Mouse (Mus musculus) megakaryocyte, embryonic 14.5 days (primary cell): Measurements from ENCODE around the gene Lrrn4cl. TPM values are rescaled to one million over a fixed set of nuclear protein-coding genes. Genes with fewer than 3 reads are reported as not detected.
"Not testable (repeated sequence)": the region's sequence is repeated elsewhere in the genome, so short reads cannot be mapped to it uniquely, and the experiment has no call there.

Experiments
- H3K27me3 ChIP-seq: replicated peaks from 2 replicates; pipeline ENCODE3; 2012; ENCODE audit warnings: inconsistent platforms
- H3K36me3 ChIP-seq: replicated peaks from 2 replicates; pipeline ENCODE3; 2012; ENCODE audit warnings: low read length, inconsistent platforms, mixed read lengths
- H3K4me1 ChIP-seq: 2 replicates; pipeline ENCODE4 v1.6.1; 2012; ENCODE audit warnings: inconsistent platforms
- H3K4me3 ChIP-seq: replicated peaks from 2 replicates; pipeline ENCODE3; 2012; ENCODE audit warnings: moderate library complexity, mild to moderate bottlenecking, inconsistent platforms
- H3K9me3 ChIP-seq: 2 replicates; pipeline ENCODE4 v1.6.1; 2012; ENCODE audit warnings: inconsistent platforms
- FLI1 ChIP-seq: IDR thresholded peaks from 2 replicates; pipeline ENCODE4 v1.6.1; 2012; ENCODE audit warnings: low read length, inconsistent platforms, mixed read lengths
- GATA1 ChIP-seq: IDR thresholded peaks from 3 replicates; pipeline ENCODE4 v1.6.1; 2012; ENCODE audit warnings: mixed read lengths, low read length, inconsistent platforms, borderline replicate concordance
- polyA plus RNA-seq: library from polyadenylated mRNA; stranded (reverse); fragments of >175 nt; gene quantifications from 2 replicates; pipeline ENCODE4 v1.2.3, GENCODE M21; 2012; ENCODE audit warnings: low replicate concordance; ENCODE audit not compliant: insufficient read depth

The Lrrn4cl gene
- polyA plus RNA-seq, 1 experiment = 0.23 TPM

DNA sequence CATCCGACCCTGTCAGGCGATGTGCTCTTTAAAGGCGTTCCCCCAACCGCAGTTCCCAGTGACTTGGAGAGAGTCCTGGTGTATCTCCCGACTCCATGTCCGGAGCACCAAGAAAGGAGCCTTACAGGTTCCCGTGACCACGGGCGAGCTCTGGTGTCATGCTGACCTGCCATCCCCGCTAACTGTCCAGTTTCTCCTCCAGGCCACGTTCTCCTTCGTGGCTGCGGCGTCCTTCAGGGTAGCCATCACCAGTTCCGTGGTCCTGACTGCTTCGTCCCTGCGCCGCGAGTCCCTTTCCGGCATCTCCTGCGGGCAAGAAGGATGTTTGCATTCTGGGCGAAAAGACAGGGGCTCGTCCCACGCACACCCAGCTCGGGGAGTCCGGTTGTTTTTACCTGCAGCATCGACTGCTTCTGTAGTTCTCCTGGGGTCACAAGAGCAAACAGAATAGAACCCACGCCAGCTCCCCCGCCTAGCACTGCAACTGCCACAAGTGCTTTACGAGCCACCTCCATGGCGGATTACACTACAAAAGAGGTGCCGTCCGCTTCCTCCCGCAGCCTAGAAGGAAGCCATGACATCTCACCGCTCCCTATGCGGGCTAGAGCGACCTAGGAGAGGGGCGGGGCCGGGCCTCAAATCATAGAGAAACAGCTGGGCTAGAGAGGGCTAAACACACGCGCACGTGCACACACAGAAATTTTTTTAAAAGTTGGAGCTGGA is 29.9 kb downstream of the Lrrn4cl start, which contains the start of gene Uqcc3:
Uqcc3 (minus strand) TSS at position 613 of the 723 bp plus-strand sequence.
- Histone ChIP-seq H3K9me3 (no peaks in the 10 kb centered on the region), H3K4me1 (peaks cover 32% of the 10 kb centered on the region), H3K27me3 (no peaks in the 10 kb centered on the region), H3K4me3 (peak within 1 kb of the TSS; percentile 100), H3K36me3 (peaks cover 39% of the 10 kb centered on the region)
- TF ChIP-seq GATA1 = no peak
- no peak for TF ChIP-seq FLI1

DNA sequence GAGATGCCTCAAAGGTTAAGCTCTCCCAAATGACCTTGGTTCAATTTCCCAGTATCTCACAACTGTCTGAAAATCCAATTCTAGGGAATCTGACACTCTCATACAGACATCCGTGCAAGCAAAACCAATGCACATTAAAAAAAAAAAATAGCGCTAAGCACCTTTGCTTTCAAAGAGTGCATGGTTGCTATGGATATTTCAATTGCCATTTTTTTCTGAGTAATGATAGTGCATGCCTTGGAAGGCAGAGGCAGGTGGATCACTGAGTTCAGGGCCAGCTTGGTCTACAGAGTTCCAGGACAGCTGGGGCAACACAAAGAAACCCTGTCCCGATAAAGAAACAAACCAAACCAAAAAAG is 30.4 kb downstream of the Lrrn4cl start:
- H3K4me3 ChIP-seq = peak overlapping the region; percentile 100

GRCm38 (mm10) chr19:8883616-8884015 is 33.0 kb downstream of the Lrrn4cl start, which contains the start of the genes Lbhd1 and Gm49403:
Gene Lbhd1 (plus strand): TSS chr19:8883732.
Gene Gm49403 (plus strand): TSS chr19:8883930.
- H3K27me3 ChIP-seq = no peaks in the 10 kb centered on the region
- no peak within 1 kb of the TSS for H3K4me3 ChIP-seq
- TF ChIP-seq FLI1 = no peak
- no peak for TF ChIP-seq GATA1
- peaks cover 41% of the 10 kb centered on the region for H3K4me1 ChIP-seq
- H3K36me3 ChIP-seq = peaks cover 9% of the 10 kb centered on the region
- no peaks in the 10 kb centered on the region for H3K9me3 ChIP-seq

More for the DNA sequence above, 30.4 kb downstream of the Lrrn4cl start:
- Histone ChIP-seq H3K9me3 (no peaks in the 10 kb centered on the region), H3K36me3 (peaks cover 33% of the 10 kb centered on the region), H3K27me3 (no peaks in the 10 kb centered on the region), H3K4me1 (peaks cover 32% of the 10 kb centered on the region)
- TF ChIP-seq FLI1 (no peak), GATA1 (no peak)

- peaks cover 16% of the 10 kb centered on the region for H3K36me3 ChIP-seq
- H3K4me3 ChIP-seq = peak overlapping the region; percentile 94
- no peaks in the 10 kb centered on the region for H3K27me3 ChIP-seq
- H3K9me3 ChIP-seq = no peaks in the 10 kb centered on the region
- TF ChIP-seq FLI1 (no peak), GATA1 (no peak)
- H3K4me1 ChIP-seq = peaks cover 37% of the 10 kb centered on the region
Observed at GRCm38 (mm10) chr19:8886916-8887584, 36.5 kb downstream of the Lrrn4cl start.

- Histone ChIP-seq H3K9me3 (no peaks in the 10 kb centered on the region), H3K27me3 (no peaks in the 10 kb centered on the region), H3K4me3 (peak overlapping the region; percentile 94), H3K4me1 (peaks cover 43% of the 10 kb centered on the region), H3K36me3 (peaks cover 16% of the 10 kb centered on the region)
- TF ChIP-seq GATA1 (no peak), FLI1 (no peak)
Observed at GRCm38 (mm10) chr19:8887585-8888463, 37.3 kb downstream of the Lrrn4cl start.

DNA sequence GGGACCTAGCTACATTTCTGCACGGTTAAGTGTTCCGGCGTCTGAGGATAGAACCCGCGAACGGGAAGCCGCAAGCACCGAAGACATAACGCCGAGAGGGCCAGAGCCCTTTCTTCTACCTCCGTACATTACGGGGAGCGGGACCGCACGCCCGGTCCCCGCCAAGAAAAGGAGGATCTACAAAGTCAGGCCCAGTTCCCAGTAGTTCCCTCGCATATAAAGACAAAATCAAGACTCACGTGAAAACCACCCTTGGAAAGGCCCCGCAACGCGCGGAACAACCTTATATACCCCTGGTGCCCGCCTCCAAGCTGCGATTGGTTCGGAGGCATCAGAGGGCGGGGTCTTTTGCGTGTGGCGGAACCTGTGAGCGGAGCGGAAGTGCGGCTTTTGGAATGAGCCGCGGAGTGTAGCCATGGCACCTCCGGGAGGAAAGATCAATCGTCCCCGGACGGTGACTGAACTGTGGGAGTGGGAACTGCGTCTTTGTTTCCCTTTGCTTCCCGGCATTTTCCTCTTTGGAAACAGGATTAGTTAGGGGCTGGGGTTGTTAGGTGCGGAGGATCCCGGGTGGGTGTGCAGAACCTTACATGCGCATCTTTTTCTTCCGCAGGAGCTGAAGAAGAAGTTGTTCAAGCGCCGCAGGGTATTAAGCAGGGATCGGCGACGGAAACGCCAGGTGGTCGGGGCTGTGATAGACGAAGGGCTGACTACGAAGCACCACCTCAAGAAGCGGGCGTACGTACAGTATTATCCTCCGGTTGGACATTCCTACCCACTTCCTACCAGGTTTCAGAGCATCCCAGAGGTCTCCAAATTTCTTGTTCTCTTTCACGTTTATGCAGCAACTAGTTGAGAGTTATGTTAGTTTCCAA is 38.2 kb downstream of the Lrrn4cl start, which contains the start of the genes 1810009A15Rik and Gm49416:
1810009A15Rik (plus strand) TSS at position 343 of the 875 bp plus-strand sequence.
Gm49416 (plus strand) TSS at position 416 of the 875 bp plus-strand sequence.
- Histone ChIP-seq H3K4me1 (peaks cover 44% of the 10 kb centered on the region), H3K4me3 (peak within 1 kb of the TSS; percentile 94), H3K9me3 (no peaks in the 10 kb centered on the region), H3K27me3 (no peaks in the 10 kb centered on the region), H3K36me3 (peaks cover 16% of the 10 kb centered on the region)
- TF ChIP-seq GATA1 (no peak), FLI1 (no peak)

- peaks cover 43% of the 10 kb centered on the region for H3K36me3 ChIP-seq
- peaks cover 65% of the 10 kb centered on the region for H3K4me1 ChIP-seq
- peak within 1 kb of the TSS; percentile 96 for H3K4me3 ChIP-seq
- H3K27me3 ChIP-seq = no peaks in the 10 kb centered on the region
- no peaks in the 10 kb centered on the region for H3K9me3 ChIP-seq
- TF ChIP-seq FLI1 (no peak), GATA1 (no peak)
Observed at GRCm38 (mm10) chr19:8892829-8893766, 42.5 kb downstream of the Lrrn4cl start, which contains the start of gene Ints5. Gene Ints5 (plus strand): TSS chr19:8893005.

GRCm38 (mm10) chr19:8895397-8895960 is 44.9 kb downstream of the Lrrn4cl start:
- no peak for TF ChIP-seq GATA1
- TF ChIP-seq FLI1 = no peak
- no peaks in the 10 kb centered on the region for H3K27me3 ChIP-seq
- H3K9me3 ChIP-seq = no peaks in the 10 kb centered on the region
- peaks cover 42% of the 10 kb centered on the region for H3K36me3 ChIP-seq
- H3K4me3 ChIP-seq = no peak overlapping the region
- peaks cover 74% of the 10 kb centered on the region for H3K4me1 ChIP-seq

DNA sequence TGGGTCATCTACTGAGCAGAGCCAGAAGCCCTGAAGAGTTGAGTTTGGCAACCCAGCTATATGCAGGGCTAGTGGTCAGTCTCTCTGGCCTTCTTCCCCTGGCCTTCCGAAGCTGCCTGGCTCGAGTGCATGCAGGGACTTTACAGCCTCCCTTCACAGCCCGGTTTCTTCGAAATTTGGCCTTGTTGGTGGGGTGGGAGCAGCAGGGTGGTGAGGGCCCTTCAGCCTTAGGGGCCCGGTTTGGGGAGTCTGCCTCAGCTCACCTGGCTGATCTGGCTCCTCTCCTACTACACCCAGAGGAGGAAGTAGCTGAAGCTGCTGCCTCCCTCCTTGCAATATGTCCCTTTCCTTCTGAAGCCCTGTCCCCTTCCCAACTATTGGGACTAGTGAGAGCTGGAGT is 45.7 kb downstream of the Lrrn4cl start:
- not testable (repeated sequence) for H3K27me3 ChIP-seq, H3K4me3 ChIP-seq, H3K9me3 ChIP-seq
- H3K36me3 ChIP-seq = peaks cover 42% of the 10 kb centered on the region
- peaks cover 79% of the 10 kb centered on the region for H3K4me1 ChIP-seq

DNA sequence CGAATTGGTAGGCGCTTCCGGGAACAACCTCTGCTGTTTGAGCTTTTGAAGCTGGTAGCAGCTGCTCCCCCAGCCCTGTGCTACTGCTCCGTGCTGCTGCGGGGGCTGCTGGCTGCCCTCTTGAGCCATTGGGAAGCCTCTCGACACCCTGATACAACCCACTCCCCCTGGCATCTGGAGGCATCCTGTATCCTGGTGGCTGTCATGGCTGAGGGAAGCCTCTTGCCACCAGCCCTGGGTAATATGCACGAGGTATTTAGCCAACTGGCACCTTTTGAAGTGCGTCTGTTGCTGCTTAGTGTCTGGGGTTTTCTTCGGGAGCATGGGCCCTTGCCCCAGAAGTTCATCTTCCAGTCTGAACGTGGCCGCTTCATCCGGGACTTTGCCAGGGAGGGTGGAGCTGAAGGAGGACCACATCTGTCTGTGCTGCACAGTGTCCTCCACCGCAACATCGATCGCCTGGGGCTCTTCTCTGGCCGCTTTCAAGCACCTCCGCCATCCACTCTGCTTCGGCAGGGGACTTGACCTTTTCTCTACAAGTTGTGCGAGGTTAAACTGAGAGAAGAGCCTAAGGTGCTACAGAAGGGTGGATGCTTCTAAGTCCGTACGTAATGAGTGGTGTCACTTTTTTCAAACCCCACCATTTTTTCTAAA is 46.8 kb downstream of the Lrrn4cl start:
- H3K9me3 ChIP-seq, H3K27me3 ChIP-seq: not testable (repeated sequence)
- Histone ChIP-seq H3K4me3 (peak overlapping the region; percentile 100), H3K36me3 (peaks cover 47% of the 10 kb centered on the region), H3K4me1 (peaks cover 81% of the 10 kb centered on the region)
